Mouse (Mus musculus) frontal cortex, postnatal 10 days (tissue): Measurements from ENCODE around the gene Eno3.

Source experiments
- DNase-seq, 2 experiments: peaks; one replicate each; pipeline ENCODE4 v3.0.0; 2022; ENCODE audit warnings: low spot score in 2 of 2, mixed read lengths in 1 of 2

The Eno3 gene

DNA sequence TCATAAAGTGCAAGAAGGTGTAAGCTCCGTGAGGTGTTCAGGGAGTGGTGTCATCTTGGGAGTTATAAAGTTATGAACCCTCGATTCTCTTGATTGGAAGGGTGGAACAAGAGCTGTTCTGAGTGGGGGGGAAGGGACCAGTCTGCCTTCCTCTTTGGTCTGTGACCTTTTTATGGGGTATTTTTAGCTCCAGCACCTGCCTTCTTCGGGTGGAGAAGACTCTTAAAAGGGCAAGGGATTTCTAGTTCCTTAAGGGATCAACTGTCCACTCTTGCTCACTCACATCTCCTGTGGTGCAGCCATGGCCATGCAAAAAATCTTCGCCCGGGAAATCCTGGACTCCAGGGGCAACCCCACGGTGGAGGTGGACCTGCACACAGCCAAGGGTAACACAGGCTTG is 571 bp downstream of the Eno3 start:
- DNase-seq: no peak

DNA sequence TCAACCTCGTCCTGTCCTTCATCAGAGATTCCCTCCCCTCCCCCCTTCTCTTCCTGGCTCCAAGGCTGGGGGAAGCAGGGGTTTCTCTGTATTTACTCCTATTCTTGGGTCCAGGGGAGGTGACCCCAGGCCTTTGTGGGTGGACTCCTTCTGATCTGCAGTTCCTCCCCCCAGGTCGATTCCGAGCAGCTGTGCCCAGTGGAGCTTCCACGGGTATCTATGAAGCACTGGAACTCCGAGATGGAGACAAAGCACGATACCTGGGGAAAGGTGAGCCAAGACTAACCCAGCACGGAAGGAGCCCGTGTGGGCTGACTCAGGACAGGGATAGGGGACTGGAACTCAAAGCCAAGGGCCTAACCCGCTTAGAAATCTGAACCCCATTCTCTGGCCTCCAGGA is 989 bp downstream of the Eno3 start:
- no peak for DNase-seq

DNA sequence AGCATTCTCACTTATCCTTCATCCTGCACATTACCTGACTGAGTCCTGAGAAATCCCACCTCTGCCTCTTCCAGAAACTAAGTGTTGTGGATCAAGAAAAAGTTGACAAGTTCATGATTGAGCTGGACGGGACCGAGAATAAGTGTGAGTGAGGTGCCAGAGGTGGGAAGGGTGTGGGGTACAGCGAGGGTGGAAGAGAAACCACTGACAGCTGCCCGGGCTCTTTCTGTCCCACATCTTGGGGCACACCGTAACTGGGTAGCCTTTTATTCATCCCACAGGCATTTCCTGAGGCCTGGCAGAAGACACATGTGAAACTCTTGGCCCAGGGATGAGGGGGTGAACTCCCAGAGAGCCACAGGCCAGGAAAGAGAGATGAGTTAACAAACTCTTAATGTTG is 1.5 kb downstream of the Eno3 start:
- no peak for DNase-seq

DNA sequence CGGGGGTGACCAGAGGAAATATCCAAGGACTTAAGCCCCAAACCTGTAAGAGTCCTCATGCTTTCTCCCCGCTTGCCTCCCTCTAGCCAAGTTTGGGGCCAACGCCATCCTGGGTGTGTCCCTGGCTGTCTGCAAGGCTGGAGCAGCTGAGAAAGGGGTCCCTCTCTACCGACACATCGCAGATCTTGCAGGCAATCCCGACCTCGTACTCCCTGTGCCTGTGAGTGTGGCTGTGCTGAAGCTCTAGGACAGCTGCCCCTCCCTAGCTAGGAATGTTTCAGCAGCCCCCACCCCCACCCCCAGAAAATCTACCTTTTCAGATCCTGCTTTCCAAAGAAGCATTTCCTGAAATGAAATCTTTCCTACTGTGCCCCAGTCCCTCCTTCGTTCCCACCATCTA is 1.9 kb downstream of the Eno3 start:
- no peak for DNase-seq

DNA sequence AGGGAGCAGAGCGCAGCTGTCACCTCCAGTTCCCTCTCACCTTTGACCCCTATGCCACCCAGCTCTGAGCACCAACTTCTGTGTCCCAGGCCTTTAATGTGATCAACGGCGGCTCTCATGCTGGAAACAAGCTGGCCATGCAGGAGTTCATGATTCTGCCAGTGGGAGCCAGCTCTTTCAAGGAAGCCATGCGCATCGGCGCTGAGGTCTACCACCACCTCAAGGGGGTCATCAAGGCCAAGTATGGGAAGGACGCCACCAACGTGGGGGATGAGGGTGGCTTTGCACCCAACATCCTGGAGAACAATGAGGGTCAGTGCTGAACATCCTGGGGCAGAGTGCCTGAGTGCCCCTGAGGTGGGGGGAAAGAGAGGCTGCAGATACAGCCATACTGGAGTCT is 3.6 kb downstream of the Eno3 start:
- no peak for DNase-seq

DNA sequence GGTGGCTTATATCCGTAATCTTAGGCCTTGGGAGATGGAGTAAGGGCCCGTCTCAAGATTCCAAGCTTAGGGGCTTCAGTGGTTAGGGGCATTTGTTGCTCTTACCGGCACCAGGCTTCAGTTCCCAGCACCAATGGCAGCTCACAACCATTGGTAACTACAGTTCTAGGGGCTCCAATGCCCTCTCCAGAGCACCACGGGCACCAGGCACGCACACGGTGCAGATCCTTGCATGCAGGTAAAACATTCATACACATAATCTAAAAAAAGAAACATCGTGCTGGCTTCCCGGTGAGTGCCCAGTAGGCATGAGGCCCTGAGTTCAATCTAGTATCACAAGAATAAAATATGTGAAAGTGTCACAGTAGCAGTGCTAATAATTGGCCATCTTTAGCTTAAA is 6.1 kb downstream of the Eno3 start:
- DNase-seq: no peak

DNA sequence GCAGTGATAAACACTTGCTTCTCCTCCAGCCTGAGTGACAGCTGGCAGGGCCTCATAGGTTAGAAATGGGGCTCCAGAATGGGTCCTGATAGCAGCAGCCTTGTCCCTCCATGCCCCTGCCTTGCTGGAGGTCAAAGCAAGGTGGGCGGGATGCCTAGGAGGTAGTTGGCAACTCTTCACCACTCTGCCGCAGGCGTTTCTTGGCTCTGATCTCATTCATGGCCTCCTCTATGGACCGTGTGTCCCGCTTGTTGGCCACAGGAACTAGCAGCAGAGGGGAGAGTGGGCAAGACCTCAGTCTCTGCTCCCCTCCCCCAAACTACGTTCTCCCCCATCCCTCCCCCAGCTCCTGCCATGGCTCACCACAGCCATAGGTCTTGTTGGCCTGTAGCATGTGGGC is 7.0 kb downstream of the Eno3 start:
- no peak for DNase-seq

DNA sequence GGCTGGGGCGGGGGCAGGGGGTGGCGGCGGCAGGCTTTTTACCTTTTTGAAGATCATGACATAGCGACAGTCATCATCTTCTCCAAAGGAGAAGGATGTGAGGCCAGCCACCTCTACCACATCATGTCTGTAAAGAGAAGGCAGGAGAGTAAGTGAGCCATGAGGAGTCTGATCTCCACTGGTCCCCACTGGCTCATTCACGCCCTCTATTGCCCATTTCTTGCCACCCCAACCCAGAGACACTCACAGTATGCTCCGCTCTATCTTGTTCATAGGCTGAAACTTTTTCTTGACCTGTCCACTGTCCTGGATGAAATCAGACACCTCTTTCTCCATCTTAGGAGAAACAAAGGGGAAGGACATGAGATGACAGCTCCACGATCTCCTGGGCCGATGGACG is 7.7 kb downstream of the Eno3 start:
- no peak for DNase-seq

DNA sequence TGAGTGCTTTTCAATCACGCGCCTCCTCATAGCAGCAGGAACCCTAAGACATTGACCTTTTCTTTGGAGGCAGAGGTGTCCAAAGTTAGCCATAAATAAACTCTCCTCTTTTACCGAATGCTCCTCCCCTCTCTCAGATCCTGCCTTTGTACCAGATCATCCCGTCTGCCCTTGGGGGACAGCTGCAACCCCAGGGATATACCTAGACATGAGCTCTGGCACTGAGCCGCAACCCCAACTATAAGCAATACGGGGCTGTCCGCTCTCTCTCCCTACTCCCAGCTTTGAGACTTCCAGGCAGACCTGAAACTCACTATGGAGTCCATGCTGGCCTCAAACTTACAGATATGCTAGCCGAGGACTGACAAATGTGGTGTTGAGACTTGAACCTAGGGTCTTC is 9.7 kb downstream of the Eno3 start:
- no peak for DNase-seq

DNA sequence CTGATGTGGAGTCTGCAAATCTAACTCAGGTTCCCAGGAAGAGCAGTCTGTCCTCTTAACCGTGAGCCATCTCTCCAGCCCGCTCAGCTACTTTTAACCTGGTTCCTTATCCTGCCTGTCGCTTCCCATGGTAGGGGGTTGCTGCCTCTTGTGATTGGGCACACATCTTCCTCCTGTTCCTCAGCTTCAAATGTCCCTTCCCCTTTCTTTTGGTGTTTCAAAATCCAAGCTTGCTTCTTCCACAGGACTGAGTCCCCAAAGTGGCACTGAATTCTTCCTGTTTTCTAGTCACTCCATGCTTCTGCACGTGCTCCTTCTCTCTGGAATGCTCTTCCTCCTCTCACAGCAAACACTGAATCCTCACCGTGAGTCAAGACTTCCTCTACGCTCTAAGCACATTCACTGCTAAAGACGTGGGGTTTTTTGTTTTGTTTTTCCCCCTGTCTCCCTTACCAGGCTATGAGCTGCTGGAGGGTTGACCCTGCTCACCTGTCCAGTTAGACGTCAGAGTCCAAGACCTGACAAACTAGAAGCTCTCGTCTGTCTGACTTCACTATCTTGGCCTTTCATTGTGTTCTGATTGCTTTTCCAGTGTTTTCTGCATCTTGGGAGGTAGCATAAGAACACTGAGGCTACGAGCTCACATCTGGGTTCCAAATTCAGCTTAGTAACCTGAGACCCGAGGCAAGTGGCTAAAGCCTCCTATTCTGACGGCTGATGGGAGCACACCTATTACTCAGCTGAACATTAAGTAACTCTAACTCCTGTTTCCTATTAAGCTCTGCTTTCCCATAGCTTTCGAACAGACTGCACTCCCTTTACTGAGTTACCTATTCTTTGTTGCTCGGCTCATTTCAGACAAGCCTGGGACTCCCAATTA is 10.5 kb downstream of the Eno3 start:
- DNase-seq: no peak

DNA sequence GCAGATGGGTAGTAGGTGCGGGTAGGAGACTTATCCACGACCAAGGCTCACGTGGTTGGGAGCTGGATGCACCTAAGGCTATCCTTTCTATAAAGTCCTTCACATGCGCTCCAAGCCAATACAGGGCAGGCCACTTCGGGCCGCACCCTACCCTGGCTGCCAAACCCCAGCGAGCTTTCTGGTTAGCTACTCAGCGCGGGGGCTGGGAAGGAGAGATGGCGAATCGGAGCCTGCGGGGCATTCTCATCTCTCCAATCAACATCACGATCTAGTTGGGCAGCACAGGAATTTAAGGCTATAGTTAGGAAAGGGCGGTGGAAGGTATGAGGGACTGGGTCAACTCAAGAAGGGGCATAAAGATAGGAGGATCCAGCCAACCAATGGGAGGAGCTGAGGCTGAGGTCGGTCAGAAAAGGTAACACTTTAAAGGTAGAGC is 11.4 kb downstream of the Eno3 start:
- DNase-seq: peak in 1 of 2 experiments; percentile 80

DNA sequence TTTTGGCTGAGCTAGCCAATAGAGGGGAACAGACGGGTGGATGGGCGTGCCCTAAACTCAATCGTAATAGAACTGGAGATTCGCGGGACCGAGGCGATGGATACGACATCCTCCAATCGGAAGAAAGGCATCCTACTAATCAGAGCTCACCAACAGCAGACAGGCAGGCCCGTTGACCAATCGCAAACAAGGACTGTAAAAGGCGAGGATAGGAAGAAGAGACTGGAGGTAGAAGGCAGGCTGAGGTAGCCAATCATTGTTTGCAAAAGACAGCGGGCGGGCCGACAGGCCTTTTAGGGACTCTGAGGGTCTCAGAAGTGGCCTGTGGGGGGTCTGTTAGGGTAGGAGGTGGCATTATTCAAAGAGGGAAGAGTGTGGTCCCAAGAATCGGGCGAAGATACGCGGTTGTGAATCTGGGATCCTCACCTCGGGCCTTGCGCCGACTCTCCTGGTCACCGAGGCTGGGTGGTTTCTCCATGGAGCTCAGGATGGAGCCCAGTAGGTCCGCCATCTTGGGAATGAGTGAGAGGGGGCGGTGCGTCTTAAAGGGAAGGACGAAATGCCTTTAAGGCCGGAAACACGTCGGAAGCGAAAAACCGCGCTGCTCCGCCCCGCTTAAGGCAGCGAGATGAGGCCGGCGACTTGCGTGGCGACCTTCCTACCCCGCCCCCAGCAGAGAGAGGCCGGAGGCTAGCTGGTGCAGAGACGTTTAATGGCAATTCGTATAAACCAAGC is 11.9 kb downstream of the Eno3 start, which contains the start of gene Spag7:
Gene Spag7 (minus strand): TSS at position 646 of the 735 bp plus-strand sequence.
- peak; percentile 96 to 100 for DNase-seq

DNA sequence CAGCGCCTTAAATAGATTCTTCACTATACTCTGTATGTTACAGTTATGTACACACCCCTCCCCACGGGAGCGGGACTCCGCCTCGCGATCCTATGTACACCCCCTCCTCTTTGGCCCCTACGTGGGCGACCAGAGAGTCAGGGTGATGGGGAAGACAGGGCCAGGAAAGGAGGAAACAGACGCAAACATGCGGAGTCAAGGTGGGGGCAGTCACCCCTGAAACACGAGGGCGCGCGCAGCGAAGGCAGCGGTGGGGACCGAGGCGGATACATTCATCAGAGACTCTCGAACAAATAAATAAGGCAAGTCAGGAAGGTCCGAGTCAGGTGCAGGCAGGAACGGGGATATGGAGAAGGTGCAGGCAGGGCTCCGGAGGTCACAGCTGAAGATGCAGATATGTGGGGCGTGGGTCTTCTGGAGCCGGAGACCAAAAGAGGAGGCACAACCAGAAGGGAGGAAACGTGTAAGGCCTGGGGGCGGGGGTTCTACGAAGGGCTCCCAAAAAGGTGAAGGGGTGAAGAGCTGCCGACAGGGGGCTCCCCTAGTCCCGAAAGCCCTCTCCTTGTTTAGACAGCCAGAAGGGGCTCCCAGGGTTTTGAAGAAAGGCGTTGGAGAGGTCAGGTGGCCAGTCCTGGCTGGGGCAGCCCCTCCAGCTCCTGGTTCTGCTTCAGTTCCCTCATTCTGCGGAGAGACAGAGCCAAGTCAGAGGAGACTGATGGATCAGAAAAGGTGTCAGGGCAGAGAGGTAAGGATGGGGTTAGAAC is 12.8 kb downstream of the Eno3 start:
- peak; percentile 76 to 77 for DNase-seq

DNA sequence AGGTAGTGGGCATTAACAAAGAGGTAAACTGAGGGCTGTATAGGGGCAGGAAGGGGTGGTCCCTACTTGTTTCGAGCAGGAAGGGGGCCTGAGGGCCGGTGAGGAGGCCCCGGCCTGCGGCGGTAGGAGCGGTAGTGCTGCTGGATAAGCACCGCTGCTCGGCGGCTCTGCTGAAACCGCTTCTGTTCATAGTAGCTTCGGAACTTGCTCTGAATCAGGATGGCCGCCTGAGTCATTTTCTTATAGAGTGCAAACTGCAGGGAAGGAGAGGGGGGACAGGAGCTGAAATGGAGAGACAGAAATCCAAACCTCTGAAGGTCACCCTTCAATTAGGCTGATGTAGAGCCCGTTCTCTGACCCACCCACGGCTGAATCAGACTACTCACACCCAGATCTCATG is 13.5 kb downstream of the Eno3 start:
- no peak for DNase-seq

DNA sequence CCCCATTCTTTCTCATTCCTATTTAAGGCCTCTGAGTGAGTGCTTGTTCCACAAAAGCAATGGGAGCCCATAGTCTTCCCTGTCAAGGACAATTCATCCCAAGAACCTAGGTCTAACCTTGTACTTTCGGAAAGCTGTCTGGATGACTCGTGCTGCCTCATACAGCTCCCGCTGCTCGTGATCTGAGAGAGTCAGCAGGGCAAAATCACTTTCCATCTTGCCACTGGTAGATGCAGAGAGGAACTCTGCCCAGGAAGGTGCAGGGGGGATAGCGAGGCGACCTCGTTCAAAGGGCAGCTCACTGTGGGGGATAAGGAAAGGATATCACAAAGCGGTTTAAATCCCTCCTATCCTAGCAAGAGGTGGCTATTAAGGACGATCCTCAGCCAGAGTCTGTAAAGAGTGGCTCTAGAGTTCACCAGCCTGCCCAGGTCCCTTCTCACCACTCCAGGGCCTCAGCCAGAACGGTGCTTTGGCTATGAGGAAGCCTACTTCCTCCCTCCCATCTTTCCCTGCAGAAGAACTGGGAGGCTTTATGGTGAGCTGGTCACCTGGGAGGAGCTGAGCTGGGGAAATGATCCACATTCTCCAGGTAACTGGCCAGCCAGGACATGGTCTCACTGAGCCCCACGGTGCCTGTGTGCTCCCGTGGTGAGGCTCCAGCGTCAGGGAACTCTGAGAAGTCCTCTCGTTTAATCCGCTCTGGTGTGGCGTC is 14.5 kb downstream of the Eno3 start:
- DNase-seq: no peak

DNA sequence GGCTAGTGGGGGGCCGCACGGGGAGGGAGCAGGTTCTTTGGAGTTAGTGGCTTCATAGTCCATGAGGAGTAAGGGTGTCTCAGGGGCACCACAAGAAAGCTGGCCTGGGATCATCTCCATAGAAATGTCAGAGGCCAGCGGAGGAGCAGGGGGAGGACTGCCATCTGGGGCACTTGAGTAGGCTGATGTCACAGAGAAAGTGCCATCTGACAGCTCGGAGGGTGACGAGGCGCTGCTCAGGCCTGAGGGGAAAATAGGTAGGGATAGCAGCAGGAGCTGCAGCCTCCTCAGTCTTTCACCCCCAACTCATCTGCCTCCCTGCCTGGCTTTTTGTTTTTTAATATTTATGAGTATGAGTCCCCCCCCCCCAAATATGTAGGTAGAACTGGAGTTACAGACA is 17.0 kb downstream of the Eno3 start:
- no peak for DNase-seq

DNA sequence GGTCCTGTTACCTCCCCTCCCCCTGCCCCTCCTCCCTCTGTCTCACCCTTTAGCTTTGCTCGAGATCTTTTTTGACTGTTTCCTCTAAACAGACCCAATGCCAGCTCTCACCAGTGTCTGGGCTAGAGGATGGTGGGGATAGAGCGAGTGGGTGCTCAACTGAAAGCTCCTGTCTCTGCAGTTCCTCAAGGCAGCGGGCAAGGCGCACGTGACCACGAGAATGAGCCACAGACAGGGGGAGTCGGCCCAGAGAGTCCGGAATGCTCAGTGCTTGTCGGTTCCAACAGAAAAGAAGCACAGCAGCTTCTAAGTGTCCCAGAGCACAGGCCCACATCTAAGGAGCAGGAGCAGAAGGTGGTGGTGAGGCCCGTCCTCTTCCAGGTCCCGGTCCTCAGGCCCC is 17.5 kb downstream of the Eno3 start:
- no peak for DNase-seq

DNA sequence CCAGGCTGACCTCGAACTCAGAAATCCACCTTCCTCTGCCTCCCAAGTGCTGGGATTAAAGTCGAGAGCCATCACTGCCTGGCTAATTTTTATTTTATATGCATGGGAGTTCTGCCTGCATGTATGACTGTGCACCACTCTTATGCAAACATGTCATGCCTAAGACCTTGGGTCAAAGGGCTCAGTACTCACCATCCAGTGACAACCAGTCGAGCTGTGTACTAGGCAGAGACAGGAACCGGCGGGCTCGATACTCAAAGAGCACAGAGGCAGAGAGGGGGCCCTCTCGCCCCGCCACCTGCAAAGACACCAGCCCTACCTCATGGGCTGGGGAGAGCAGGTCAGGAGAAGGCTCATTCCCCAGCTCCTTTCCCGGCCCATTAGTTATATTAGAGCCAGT is 21.1 kb downstream of the Eno3 start:
- no peak for DNase-seq

DNA sequence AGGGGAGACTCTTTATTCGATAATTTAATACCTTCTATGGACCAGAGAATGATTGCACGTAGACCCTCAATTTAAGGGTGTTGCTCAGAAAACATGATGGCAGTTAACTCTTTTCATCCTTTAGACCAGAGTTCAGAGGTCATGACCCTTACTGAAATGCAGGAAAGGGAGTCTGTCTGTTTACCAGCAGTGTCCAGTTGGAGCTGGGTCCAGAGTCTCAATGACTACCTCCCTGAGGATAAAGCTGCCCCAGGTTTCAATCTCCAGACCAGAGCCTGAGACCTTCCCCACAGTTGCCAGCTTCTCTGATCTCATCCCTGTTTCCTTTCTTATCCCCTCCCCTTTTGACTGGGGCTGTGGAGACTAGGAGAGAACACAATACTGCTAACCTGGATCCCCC is 21.6 kb downstream of the Eno3 start:
- DNase-seq: no peak

DNA sequence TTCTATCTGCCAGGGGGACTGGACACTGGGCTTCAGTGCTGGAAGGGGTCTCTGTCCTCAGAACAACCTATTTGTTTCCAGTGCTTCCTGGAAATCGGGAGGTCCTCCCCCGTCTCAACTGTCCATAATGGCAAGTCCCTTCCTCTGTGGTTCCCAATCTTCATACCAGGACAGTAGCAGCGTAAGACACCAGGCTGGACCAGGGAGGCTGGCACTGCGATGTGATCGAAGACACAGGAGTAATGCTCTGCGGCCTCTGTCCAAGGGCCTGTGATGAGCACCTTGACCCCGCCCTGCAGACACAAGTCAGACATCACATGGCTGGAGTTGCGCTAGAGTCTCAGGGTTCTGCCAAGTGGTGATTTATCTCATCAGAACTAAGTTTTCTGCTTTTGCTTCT is 22.4 kb downstream of the Eno3 start:
- no peak for DNase-seq

DNA sequence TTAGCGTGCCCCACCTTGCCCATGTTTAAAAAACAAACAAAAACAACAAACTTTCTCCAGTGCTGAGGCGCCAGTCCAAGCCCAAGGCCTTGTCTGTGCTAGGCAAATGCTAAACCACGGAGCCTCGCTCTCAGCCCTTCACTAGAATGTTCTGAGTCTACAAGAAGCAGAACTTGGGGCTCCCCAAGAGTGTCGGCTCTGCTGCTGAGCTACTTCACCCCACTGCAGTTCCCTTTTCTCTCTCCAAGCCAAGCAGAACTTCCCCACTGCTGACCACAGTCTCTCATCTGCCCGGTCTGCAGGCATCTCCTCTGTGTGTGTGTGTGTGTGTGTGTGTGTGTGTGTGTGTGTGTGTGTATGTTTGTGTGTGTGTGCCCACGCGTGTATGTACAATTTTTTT is 22.9 kb downstream of the Eno3 start:
- DNase-seq: no peak

DNA sequence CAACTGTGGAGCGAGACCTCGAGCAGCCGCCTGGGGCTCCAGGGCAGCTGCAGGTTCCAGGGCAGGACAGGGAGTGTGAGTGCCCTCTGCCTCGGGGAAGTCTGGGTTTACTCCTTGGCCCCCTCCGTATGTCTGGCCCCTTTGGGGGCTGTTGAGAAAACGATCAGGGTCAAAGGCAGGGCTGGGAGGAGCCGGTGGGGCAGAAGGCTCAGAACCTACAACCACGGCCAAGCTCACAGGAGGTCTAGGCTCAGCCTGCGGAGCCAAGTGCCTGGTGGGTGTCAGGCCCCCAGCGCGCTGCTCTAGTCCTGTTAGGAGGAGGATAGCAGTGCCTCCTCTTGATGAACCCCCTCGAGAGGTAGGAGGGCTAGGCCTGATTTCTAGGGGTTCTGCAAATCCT is 24.2 kb downstream of the Eno3 start:
- no peak for DNase-seq
